Mouse (Mus musculus) midbrain, embryonic 13.5 days (tissue): ENCODE measurements at regions not wholly inside any gene's neighbourhood (a gene's known extent, or its start where the extent isn't known, plus 50 kb on each side); places are given as distances from the start of the nearest gene placed in this dataset.

Experiments used
- ATAC-seq: fragments of 200-750 bp; cut with Nextera tagmentation; 2 replicates; pipeline ENCODE4 v1.8.0; 2017; ENCODE audit warnings: mild to moderate bottlenecking, moderate TSS enrichment, moderate library complexity
- H3K27ac ChIP-seq: fragments of 300-500 bp; sonication (generic); 2 replicates; pipeline ENCODE4 v1.5.1; 2015; ENCODE audit warnings: inconsistent platforms, mild to moderate bottlenecking, moderate library complexity
- H3K27me3 ChIP-seq: fragments of 300-500 bp; sonication (generic); 2 replicates; pipeline ENCODE4 v1.6.1; 2015; ENCODE audit warnings: mild to moderate bottlenecking, inconsistent platforms
- H3K36me3 ChIP-seq: fragments of 300-500 bp; sonication (generic); 2 replicates; pipeline ENCODE4 v1.6.1; 2015; ENCODE audit warnings: mild to moderate bottlenecking, inconsistent platforms
- H3K4me1 ChIP-seq: fragments of 300-500 bp; sonication (generic); replicated peaks from 2 replicates; pipeline ENCODE4 v1.6.1; 2015; ENCODE audit warnings: inconsistent platforms
- H3K4me2 ChIP-seq: fragments of 300-500 bp; sonication (generic); replicated peaks from 2 replicates; pipeline ENCODE4 v1.6.1; 2015; ENCODE audit warnings: moderate library complexity, mild to moderate bottlenecking, inconsistent platforms
- H3K4me3 ChIP-seq: fragments of 300-500 bp; sonication (generic); replicated peaks from 2 replicates; pipeline ENCODE4 v1.5.1; 2015; ENCODE audit warnings: mild to moderate bottlenecking, inconsistent platforms
- H3K9ac ChIP-seq: fragments of 300-500 bp; sonication (generic); replicated peaks from 2 replicates; pipeline ENCODE4 v1.6.1; 2015; ENCODE audit warnings: mild to moderate bottlenecking, inconsistent platforms
- H3K9me3 ChIP-seq: fragments of 300-500 bp; sonication (generic); 2 replicates; pipeline ENCODE4 v1.6.1; 2016; ENCODE audit warnings: mild to moderate bottlenecking, inconsistent platforms
- WGBS: fragments of 180-500 bp; shearing (Covaris S2); methylation state at CpG from one replicate; pipeline ENCODE4 v1.1.7; 2015; 5-methylcytosine and 5-hydroxymethylcytosine counted together

DNA sequence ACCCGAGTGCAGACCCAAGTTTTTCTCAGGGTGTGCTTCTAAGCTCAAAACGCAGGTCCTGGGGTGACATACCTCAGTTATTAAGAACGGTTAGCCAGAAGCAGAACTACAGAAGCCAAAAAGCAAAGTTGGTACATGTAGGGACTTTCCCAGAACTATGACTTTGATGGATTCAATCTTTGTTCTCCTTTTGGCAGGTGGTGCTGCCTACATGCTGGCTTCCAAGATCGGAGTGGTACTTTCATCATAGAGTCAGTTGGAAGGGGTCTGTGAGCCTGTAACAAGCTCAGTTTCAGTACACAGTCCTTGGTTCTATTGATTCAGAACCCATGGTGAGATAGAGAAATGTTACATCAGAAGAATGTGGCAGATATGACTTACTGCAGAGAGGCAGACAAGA is 86.6 kb upstream of the Ankrd50 start:
- Histone ChIP-seq H3K9me3 (no peaks in the 10 kb centered on the region), H3K4me1 (peaks cover 28% of the 10 kb centered on the region), H3K27me3 (no peaks in the 10 kb centered on the region), H3K4me3 (no peak overlapping the region), H3K36me3 (no peaks in the 10 kb centered on the region), H3K9ac (no peak overlapping the region), H3K27ac (no peak overlapping the region), H3K4me2 (no peak overlapping the region)
- WGBS: 91% methylated on average over 4 of the region's 4 CpGs
- no peak for ATAC-seq

DNA sequence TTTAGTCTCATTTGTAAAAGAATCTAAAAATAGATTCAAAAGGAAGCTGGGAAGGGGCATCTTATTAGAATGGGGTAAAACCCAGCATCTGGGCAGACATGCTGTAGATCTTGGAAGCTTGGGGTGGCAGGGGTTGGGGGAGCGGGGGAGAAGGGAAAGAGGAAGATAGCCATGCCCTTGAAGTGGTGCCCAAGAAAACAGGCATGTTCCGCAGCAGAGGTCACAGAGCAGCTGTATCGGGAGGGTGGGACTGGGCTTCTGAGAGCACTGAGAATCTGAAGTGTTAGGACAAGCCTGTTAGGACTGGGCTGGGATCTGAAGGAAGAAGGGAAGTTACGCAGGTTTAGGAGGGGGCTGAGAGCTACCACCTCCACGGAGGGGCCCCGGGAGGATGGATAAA is 84.4 kb upstream of the Ankrd50 start:
- no peaks in the 10 kb centered on the region for H3K36me3 ChIP-seq
- H3K9me3 ChIP-seq: no peaks in the 10 kb centered on the region
- peak overlapping the region; percentile 75 for H3K27ac ChIP-seq
- H3K27me3 ChIP-seq: no peaks in the 10 kb centered on the region
- H3K4me1 ChIP-seq: peaks cover 37% of the 10 kb centered on the region
- H3K4me3 ChIP-seq: no peak overlapping the region
- no peak overlapping the region for H3K4me2 ChIP-seq
- 0 out of 2 replicates have a peak, but pooled peaks have one; percentile 31 for ATAC-seq
- no peak overlapping the region for H3K9ac ChIP-seq
- WGBS: 57% methylated on average over 6 of the region's 6 CpGs

DNA sequence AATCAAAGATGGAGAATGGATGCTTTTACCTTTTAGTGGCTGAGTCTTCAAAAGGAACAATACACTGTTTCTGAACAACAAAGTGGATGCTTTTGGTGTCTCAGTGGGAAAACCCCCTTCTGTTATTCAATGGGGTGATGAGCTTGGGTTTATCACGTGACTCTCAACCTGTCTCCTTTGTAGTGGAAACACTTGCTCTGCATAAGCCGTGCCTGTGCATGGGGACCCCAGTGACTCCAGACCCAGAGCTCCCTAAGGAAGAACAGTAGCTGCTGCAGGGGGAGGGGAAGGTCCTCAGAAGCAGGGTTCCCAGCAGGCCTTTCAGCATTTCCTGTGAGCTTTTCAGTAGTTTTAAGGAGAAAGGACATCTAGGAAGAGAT is 83.9 kb upstream of the Ankrd50 start:
- peak; percentile 87 for ATAC-seq
- Histone ChIP-seq H3K36me3 (no peaks in the 10 kb centered on the region), H3K9me3 (no peaks in the 10 kb centered on the region), H3K4me1 (peaks cover 41% of the 10 kb centered on the region), H3K27ac (peak overlapping the region; percentile 75), H3K9ac (no peak overlapping the region), H3K27me3 (no peaks in the 10 kb centered on the region), H3K4me2 (no peak overlapping the region), H3K4me3 (no peak overlapping the region)
- 5% methylated on average over 2 of the region's 2 CpGs for WGBS

DNA sequence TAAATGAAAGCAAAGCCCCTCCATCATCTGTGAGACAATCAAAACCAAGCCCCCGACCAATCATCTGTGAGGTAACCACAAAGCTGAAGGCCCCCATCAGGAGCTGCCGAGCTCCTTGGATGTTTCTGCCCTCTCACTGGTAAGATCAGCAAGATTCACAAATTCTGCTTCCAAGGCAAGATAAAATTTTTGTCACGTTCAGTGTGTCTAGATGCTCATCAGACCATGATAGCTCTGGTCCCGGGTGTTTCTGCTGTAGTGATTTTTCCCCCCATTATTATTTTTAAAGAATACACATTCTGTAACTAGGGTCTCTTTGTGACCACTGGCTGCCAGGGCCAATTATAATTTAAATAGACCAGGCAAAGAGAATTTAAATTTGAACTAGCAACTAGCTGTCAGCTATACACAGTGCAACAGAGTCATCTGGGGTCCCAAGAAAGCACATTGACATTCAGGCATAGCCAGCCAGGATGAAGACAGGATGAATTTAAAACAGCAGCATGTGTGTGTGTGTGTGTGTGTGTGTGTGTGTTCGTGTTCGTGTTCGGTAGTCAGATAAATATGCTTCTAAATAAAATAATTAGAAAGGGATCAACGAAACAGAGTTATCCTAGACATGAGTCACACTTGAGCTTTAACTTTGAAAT is 83.4 kb upstream of the Ankrd50 start:
- Histone ChIP-seq H3K9me3 (no peaks in the 10 kb centered on the region), H3K9ac (no peak overlapping the region), H3K4me1 (peaks cover 41% of the 10 kb centered on the region), H3K27ac (peak overlapping the region; percentile 75), H3K27me3 (no peaks in the 10 kb centered on the region), H3K4me3 (no peak overlapping the region), H3K4me2 (no peak overlapping the region), H3K36me3 (no peaks in the 10 kb centered on the region)
- peak; percentile 92 for ATAC-seq
- WGBS: 20% methylated on average over 8 of the region's 8 CpGs

DNA sequence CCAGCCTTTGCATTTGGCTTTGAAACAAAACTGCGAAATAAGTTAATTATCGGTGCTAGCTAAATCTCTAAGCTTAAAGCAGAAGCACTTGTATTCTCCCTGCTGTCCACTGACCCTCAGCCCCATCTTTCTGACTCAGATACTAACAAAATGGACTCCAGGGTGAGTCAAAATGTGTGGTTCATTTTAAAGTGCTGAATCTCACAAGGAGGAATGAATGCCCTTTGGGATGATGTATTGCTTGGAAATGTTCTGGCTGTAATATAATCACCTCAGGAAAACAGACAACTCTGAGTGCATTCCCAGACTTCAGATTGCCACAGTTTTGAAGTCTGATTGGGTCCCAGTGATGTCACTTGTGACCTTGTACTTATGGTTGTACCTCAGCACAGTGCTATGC is 81.9 kb upstream of the Ankrd50 start:
- no peak overlapping the region for H3K4me2 ChIP-seq
- ATAC-seq: no peak
- no peak overlapping the region for H3K27ac ChIP-seq
- 91% methylated on average over 2 of the region's 2 CpGs for WGBS
- peaks cover 41% of the 10 kb centered on the region for H3K4me1 ChIP-seq
- no peak overlapping the region for H3K4me3 ChIP-seq
- H3K27me3 ChIP-seq: no peaks in the 10 kb centered on the region
- H3K36me3 ChIP-seq: no peaks in the 10 kb centered on the region
- no peaks in the 10 kb centered on the region for H3K9me3 ChIP-seq
- H3K9ac ChIP-seq: no peak overlapping the region

DNA sequence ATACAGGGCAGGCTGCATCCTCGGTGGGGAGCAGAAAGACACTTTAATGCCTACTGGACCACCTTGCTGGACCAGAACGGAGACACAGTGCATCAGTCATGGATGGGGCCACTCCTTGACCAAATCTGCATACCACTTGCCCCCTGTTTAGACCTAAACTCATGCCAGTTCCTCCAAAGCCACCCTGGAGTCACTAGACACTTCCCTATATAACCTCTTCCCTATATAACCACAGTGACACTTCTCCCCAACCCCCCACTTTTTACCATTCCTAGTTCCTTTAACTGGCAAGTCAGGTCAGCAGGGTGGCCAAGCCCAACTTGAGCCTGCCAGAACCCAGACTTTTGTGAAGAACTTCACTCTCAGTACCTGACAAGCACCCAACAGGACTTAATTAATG is 80.2 kb upstream of the Ankrd50 start:
- Histone ChIP-seq H3K4me2 (no peak overlapping the region), H3K9me3 (no peaks in the 10 kb centered on the region), H3K27me3 (no peaks in the 10 kb centered on the region), H3K27ac (no peak overlapping the region), H3K4me3 (no peak overlapping the region), H3K4me1 (peaks cover 41% of the 10 kb centered on the region), H3K9ac (no peak overlapping the region), H3K36me3 (no peaks in the 10 kb centered on the region)
- WGBS: 28% methylated on average over 2 of the region's 2 CpGs
- no peak for ATAC-seq

DNA sequence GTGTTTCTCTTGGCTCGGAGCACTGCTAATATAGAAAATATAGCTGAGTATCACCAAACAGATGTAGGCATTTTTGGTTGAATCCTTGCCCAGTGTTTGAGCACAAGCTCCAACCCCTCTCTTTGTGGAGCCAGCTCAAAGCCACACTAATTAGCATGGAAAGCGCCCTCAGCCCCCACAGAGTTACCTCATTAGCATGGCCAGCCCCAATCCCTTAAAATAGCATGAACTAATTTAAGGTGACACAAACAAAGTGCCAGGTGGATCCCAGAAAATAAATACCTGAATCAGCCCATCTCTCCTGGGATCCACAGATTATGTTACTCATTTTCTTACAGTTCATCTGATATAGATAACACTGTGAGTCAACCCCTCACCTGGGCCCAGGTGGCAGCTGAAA is 79.7 kb upstream of the Ankrd50 start:
- Histone ChIP-seq H3K4me3 (no peak overlapping the region), H3K4me2 (no peak overlapping the region), H3K27ac (no peak overlapping the region), H3K36me3 (no peaks in the 10 kb centered on the region), H3K4me1 (peaks cover 40% of the 10 kb centered on the region), H3K9ac (no peak overlapping the region), H3K9me3 (no peaks in the 10 kb centered on the region), H3K27me3 (no peaks in the 10 kb centered on the region)
- WGBS: 13% methylated on average over 2 of the region's 2 CpGs
- no peak for ATAC-seq

DNA sequence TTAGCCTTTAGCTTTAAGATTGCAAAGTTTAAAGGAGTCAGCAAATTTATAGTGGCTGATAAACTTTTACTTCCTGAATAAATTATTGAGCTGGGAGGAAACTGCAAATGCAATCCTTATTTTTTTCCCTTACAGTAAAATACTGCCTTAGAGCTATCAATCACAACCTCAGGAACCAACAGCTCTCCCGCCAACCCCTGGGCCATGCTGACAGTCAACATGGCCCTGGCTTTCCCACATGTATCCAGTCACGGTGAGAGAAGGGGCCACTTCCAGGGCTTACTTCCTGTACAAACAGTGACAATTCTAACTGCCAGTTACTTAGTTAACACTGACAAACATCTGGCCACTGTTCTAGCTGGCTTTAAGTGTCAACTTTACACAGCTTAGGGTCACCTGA is 76.5 kb upstream of the Ankrd50 start:
- H3K27me3 ChIP-seq: no peaks in the 10 kb centered on the region
- H3K4me3 ChIP-seq: no peak overlapping the region
- 86% methylated on average over 2 of the region's 2 CpGs for WGBS
- no peak overlapping the region for H3K4me2 ChIP-seq
- no peak overlapping the region for H3K9ac ChIP-seq
- no peak overlapping the region for H3K27ac ChIP-seq
- no peaks in the 10 kb centered on the region for H3K36me3 ChIP-seq
- peaks cover 13% of the 10 kb centered on the region for H3K4me1 ChIP-seq
- ATAC-seq: no peak
- H3K9me3 ChIP-seq: no peaks in the 10 kb centered on the region

DNA sequence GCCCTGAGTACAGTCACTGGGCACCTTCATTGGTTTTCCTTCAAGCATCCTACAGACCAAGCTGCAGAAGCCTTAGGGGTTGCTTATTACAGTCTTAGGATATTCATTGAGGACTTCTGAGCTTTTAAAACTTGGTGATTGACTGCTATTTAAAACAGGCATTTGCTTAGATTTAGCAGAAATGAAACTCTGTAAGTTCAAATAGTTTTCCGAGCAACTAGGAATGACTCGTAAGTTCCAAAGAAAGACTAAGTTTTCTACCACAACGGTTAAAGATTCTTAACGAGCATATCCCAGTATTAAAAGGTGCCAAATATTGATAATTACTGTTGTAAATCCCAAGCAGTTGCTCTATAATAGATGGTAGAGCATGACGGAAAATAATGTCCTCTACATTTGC is 71.3 kb upstream of the Ankrd50 start:
- H3K27me3 ChIP-seq: no peaks in the 10 kb centered on the region
- 94% methylated on average over 5 of the region's 5 CpGs for WGBS
- peaks cover 10% of the 10 kb centered on the region for H3K4me1 ChIP-seq
- no peak overlapping the region for H3K4me3 ChIP-seq
- H3K27ac ChIP-seq: no peak overlapping the region
- no peaks in the 10 kb centered on the region for H3K9me3 ChIP-seq
- no peak overlapping the region for H3K4me2 ChIP-seq
- ATAC-seq: no peak
- H3K9ac ChIP-seq: no peak overlapping the region
- H3K36me3 ChIP-seq: no peaks in the 10 kb centered on the region

DNA sequence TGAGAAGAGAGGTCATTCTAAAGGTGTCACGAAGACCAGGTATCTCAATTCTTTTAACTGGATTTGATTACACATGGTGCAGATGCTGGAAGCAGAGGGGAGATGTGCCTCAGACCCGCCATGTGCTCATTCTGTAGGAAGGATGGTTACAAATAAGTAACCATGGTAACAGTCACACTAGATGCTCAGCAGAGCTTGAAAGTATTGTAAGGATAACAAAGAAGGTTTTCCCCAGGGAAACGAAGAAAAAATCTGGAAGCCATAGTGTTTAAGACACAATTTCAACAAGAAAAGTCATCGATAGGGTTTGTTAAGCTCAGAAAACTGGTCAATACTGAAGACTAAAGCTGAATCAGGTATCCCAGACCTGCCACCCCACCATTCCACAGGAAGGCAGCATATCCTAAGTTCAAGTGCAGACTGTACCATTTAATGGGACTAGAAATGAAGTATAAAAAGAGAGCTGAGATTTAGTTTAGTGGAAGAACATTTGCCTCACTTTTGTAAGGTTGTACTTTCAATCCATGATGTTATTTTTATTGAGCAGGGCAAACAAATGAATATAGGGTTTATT is 68.9 kb upstream of the Ankrd50 start:
- H3K9ac ChIP-seq: no peak overlapping the region
- H3K4me2 ChIP-seq: no peak overlapping the region
- H3K36me3 ChIP-seq: no peaks in the 10 kb centered on the region
- 10% methylated on average over 4 of the region's 4 CpGs for WGBS
- ATAC-seq: peak; percentile 86
- H3K27me3 ChIP-seq: no peaks in the 10 kb centered on the region
- peak overlapping the region; percentile 54; the same call in 1 of the 2 replicates for H3K27ac ChIP-seq
- H3K9me3 ChIP-seq: no peaks in the 10 kb centered on the region
- H3K4me3 ChIP-seq: no peak overlapping the region
- H3K4me1 ChIP-seq: peaks cover 10% of the 10 kb centered on the region

DNA sequence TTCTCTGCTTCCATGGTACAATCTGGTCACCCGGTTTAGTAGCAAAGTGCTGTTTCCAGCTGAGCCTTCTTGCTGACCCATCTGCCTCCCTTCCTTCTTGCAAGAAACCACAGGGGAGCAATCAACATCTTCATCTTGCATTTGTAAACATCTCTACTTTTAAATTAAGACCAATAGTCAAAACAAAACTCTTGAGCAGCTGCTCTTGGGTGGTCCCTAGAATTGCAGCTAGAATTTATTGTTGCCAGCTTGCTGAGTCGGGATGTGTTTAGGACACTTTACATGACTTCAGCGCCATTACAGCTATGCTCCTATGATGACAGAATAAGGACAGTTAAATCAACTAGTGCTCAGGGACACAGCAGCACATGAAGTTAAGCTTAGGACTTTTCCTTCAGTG is 62.4 kb upstream of the Ankrd50 start:
- no peak overlapping the region for H3K4me3 ChIP-seq
- H3K36me3 ChIP-seq: no peaks in the 10 kb centered on the region
- H3K27me3 ChIP-seq: no peaks in the 10 kb centered on the region
- 84% methylated on average over 3 of the region's 3 CpGs for WGBS
- no peak overlapping the region for H3K4me2 ChIP-seq
- no peak overlapping the region for H3K27ac ChIP-seq
- ATAC-seq: no peak
- H3K4me1 ChIP-seq: no peaks in the 10 kb centered on the region
- H3K9ac ChIP-seq: no peak overlapping the region
- no peaks in the 10 kb centered on the region for H3K9me3 ChIP-seq

DNA sequence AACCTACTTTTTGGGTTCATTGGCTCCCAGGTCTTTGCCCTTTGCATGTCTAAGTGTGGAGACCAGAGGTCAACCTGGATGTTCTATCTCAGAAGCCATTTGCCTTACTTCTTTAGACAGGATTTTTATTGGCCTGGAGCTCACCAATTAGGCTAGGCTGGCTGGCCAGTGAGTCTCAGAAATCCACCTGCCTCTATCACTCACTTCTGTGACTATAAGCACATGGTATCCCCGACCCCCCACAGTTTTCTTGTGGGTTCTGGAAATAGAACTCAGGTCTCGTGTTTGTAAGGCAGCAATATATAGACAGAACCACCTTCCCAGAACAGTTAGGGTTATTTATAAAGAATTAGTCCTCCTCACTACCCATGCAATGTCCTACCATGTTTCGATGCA is 60.9 kb upstream of the Ankrd50 start:
- no peaks in the 10 kb centered on the region for H3K36me3 ChIP-seq
- WGBS: 92% methylated on average over 3 of the region's 3 CpGs
- no peak for ATAC-seq

More for the DNA sequence above, 60.9 kb upstream of the Ankrd50 start:
- Histone ChIP-seq H3K4me2 (no peak overlapping the region), H3K4me1 (no peaks in the 10 kb centered on the region), H3K27ac (no peak overlapping the region), H3K9ac (no peak overlapping the region), H3K9me3 (no peaks in the 10 kb centered on the region), H3K4me3 (no peak overlapping the region), H3K27me3 (no peaks in the 10 kb centered on the region)
